Mouse (Mus musculus) lung, adult 2 months (tissue): ENCODE results near the gene Nfkbie.

ENCODE experiments used
- CTCF ChIP-seq: fragments of 200-500 bp; IDR thresholded peaks from 2 replicates; pipeline ENCODE4 v1.5.1; 2011; ENCODE audit warnings: mild to moderate bottlenecking, low read length, control low read depth; ENCODE audit not compliant: insufficient read depth
- POLR2A ChIP-seq: fragments of 200-500 bp; IDR thresholded peaks from 2 replicates; pipeline ENCODE4 v1.6.1; 2011; ENCODE audit warnings: low read depth, mild to moderate bottlenecking, control low read depth, low read length, borderline replicate concordance; ENCODE audit errors: extremely low read depth

- TF ChIP-seq POLR2A (no peak), CTCF (no peak)
These were observed 38.4 kb upstream of the Nfkbie start for GRCm38 (mm10) chr17:45517135-45517534.
